Mouse (Mus musculus) heart, embryonic 13.5 days (tissue): Measurements from ENCODE around the gene Snx12. TPM values are rescaled to one million over a fixed set of nuclear protein-coding genes. Genes with fewer than 3 reads are reported as not detected.
"Not testable (repeated sequence)": the region's sequence is repeated elsewhere in the genome, so short reads cannot be mapped to it uniquely, and the experiment has no call there.

ENCODE experiments used
- ATAC-seq: fragments of 200-750 bp; cut with Nextera tagmentation; 2 replicates; pipeline ENCODE4 v1.8.0; 2017; ENCODE audit warnings: moderate TSS enrichment; ENCODE audit not compliant: insufficient number of reproducible peaks, low FRiP score, low TSS enrichment; ENCODE audit errors: extremely low read depth
- H3K27ac ChIP-seq: fragments of 300-500 bp; sonication (generic); replicated peaks from 2 replicates; pipeline ENCODE4 v1.5.1; 2015; ENCODE audit warnings: moderate library complexity, mild to moderate bottlenecking, inconsistent platforms
- H3K27me3 ChIP-seq: fragments of 300-500 bp; sonication (generic); replicated peaks from 2 replicates; pipeline ENCODE4 v1.6.1; 2015; ENCODE audit warnings: mild to moderate bottlenecking, inconsistent platforms
- H3K36me3 ChIP-seq: fragments of 300-500 bp; sonication (generic); 2 replicates; pipeline ENCODE4 v1.6.1; 2015; ENCODE audit warnings: mild to moderate bottlenecking, inconsistent platforms
- H3K4me1 ChIP-seq: fragments of 300-500 bp; sonication (generic); 2 replicates; pipeline ENCODE4 v1.6.1; 2015; ENCODE audit warnings: inconsistent platforms
- H3K4me2 ChIP-seq: fragments of 300-500 bp; sonication (generic); 2 replicates; pipeline ENCODE4 v1.6.1; 2015; ENCODE audit warnings: inconsistent platforms, mild to moderate bottlenecking, moderate library complexity
- H3K4me3 ChIP-seq: fragments of 300-500 bp; sonication (generic); 2 replicates; pipeline ENCODE4 v1.5.1; 2015; ENCODE audit warnings: moderate library complexity, mild to moderate bottlenecking, inconsistent platforms
- H3K9ac ChIP-seq: fragments of 300-500 bp; sonication (generic); 2 replicates; pipeline ENCODE4 v1.6.1; 2015; ENCODE audit warnings: inconsistent platforms, mild to moderate bottlenecking, moderate library complexity
- H3K9me3 ChIP-seq: fragments of 300-500 bp; sonication (generic); 2 replicates; pipeline ENCODE4 v1.6.1; 2016; ENCODE audit warnings: inconsistent platforms
- WGBS: fragments of 180-500 bp; shearing (Covaris S2); methylation state at CpG from one replicate; pipeline ENCODE4 v1.1.7; 2015; ENCODE audit warnings: mixed read lengths; 5-methylcytosine and 5-hydroxymethylcytosine counted together
- polyA plus RNA-seq: library from polyadenylated mRNA; unstranded; fragments of >200 nt; fragmentation: Nextera tagmentation; extraction: Ambion mirVana; gene quantifications from 2 replicates; pipeline ENCODE4 v1.2.1, GENCODE M21; 2015

Gene Snx12
- polyA plus RNA-seq, 1 experiment from 2014 or later, result 41.2 TPM

DNA sequence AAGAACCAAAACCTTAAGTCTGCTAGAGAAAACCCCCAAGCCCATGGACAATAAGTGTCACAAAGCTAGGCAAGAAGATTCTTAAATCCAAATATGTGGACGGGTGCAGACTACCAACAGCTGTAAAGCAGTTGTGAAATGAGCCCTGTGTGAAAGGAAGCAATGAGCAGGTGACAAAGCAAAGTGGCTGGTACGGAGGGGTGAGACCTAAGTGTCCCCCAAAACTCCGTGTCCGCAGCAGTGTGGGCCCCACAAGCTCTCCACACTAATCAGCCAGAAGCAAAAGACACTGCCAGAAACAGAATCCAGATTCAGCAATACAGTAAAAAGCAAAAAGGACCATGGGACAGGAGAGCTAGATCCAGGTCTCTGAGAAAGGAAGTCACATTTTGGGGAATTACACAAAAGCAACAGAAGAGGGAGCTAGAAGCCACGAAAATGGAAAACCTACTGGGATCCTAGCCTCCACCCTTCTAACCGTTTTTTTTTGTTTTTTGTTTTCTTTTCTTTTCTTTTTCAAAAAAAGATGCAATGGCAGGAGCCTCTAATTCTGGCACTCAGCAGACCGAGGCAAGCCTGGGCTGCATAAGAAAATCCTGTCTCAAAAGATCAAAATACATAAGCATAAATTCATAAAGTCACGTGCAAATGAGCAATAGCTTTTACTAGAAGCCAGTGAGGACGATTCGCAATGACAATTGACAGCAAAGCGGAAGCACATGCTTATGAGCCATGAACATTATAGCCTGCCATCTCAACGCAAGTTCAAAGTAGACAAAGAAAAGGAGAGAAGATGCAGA, 90.2 kb downstream of the Snx12 start:
- Histone ChIP-seq H3K9ac (0 out of 2 replicates have a peak overlapping the region, but pooled peaks have one; percentile 33), H3K4me3 (peak overlapping the region; percentile 29), H3K9me3 (no peaks in the 10 kb centered on the region), H3K36me3 (no peaks in the 10 kb centered on the region), H3K27me3 (no peaks in the 10 kb centered on the region), H3K27ac (no peak overlapping the region), H3K4me2 (peak overlapping the region; percentile 56), H3K4me1 (no peaks in the 10 kb centered on the region)
- WGBS, result 34% methylated on average over 12 of the region's 12 CpGs
- ATAC-seq, result no peak

DNA sequence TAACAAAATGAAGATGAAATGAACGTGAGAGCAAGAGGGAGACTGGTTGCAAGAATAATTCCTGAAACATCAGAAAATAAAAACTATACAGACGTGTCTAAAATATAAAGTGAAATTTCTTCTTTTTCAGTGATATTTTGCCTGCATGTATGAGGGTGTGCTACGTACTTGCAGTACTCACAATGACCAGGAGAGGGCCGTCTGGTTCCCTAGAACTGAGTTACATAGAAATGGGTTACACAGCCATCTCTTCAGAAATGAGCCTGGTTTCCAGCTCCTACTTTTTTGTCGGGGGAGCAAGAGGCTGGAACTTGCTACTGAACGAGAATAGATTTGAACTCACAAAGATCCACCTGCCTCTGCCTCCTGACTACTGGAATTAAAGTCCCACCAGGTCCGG, 91.4 kb downstream of the Snx12 start:
- no peak for ATAC-seq
- Histone ChIP-seq H3K9me3 (no peaks in the 10 kb centered on the region), H3K27ac (no peak overlapping the region), H3K27me3 (no peaks in the 10 kb centered on the region), H3K4me2 (no peak overlapping the region), H3K36me3 (no peaks in the 10 kb centered on the region), H3K4me1 (peaks cover 7% of the 10 kb centered on the region; the same call in 1 of the 2 replicates), H3K9ac (no peak overlapping the region), H3K4me3 (no peak overlapping the region)
- WGBS, result 22% methylated on average over 7 of the region's 7 CpGs

DNA sequence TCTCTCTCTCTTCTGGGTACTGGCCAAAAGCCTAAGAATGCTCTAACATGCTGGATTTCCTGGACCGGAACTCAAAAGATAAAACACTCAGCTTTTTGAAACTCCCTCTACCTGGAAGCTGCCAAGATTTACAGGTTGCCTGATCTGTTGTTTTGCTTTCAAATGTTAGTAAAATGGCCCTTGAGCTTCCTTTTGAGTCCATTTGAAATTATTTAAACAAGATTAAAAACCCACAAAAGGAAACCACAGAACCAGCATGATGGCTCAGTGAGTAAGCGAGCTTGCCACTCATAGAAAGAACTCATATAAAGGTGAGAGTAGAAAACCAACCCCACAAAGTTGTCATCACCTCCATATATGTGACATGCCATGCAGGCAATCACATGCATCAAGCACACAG, 93.8 kb downstream of the Snx12 start:
- Histone ChIP-seq H3K4me3 (no peak overlapping the region), H3K27ac (no peak overlapping the region), H3K9ac (no peak overlapping the region), H3K36me3 (no peaks in the 10 kb centered on the region), H3K4me1 (peaks cover 7% of the 10 kb centered on the region; the same call in 1 of the 2 replicates), H3K9me3 (no peaks in the 10 kb centered on the region), H3K27me3 (no peaks in the 10 kb centered on the region), H3K4me2 (no peak overlapping the region)
- WGBS, result 65% methylated on average over 2 of the region's 2 CpGs
- no peak for ATAC-seq

DNA sequence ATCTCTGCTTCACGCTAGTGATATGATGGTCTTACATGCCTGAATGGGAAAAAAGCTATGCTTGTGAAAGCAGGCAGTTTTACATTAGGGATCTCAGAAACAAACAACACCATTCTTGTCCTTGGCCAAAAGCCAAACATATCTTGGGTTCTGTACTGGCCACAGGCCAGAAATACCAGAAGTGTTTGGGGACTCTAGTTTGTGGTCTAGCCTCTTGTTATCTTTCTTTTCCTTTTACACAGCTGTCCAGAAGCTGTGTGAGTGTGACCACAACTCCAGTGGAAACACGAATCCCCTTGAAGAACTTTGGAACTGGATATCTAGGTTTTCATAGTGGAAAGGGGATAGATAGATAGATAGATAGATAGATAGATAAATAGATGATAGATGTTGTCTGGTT, 95.4 kb downstream of the Snx12 start:
- ATAC-seq, result no peak
- Histone ChIP-seq H3K9me3 (no peaks in the 10 kb centered on the region), H3K27ac (no peak overlapping the region; the same call in 1 of the 2 replicates), H3K4me3 (no peak overlapping the region), H3K36me3 (no peaks in the 10 kb centered on the region), H3K9ac (no peak overlapping the region), H3K4me2 (no peak overlapping the region), H3K4me1 (peaks cover 7% of the 10 kb centered on the region; the same call in 1 of the 2 replicates), H3K27me3 (no peaks in the 10 kb centered on the region)
- 39% methylated on average over 2 of the region's 2 CpGs for WGBS

DNA sequence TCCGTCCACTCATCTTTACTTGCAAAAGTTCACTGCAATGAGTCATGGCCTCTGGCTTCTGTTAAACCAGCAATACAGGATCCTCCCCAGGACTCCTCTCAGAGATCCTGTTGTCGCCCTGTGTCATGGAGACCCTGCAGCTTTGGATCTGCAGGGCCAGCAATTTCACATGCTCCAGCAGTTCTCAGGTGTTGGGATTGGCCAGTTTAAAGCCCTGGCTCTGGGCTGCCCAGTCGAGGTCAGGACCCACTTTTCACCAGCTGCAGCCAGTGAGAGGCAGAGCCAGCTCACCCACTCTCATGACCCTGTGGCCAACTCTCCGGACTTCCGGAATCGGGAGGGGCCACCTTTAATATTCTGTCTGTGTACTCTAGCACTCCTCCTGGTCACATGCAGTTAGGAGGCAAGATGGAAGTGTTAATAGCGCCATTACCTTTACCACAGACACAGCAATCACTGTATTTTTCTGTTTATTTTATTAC, 95.8 kb downstream of the Snx12 start:
- Histone ChIP-seq H3K4me1 (peaks cover 7% of the 10 kb centered on the region; the same call in 1 of the 2 replicates), H3K4me3 (no peak overlapping the region), H3K27me3 (no peaks in the 10 kb centered on the region), H3K9ac (no peak overlapping the region), H3K36me3 (no peaks in the 10 kb centered on the region), H3K9me3 (no peaks in the 10 kb centered on the region), H3K4me2 (no peak overlapping the region), H3K27ac (peak overlapping the region; percentile 66)
- ATAC-seq, result no peak
- WGBS, result 50% methylated on average over 7 of the region's 7 CpGs

DNA sequence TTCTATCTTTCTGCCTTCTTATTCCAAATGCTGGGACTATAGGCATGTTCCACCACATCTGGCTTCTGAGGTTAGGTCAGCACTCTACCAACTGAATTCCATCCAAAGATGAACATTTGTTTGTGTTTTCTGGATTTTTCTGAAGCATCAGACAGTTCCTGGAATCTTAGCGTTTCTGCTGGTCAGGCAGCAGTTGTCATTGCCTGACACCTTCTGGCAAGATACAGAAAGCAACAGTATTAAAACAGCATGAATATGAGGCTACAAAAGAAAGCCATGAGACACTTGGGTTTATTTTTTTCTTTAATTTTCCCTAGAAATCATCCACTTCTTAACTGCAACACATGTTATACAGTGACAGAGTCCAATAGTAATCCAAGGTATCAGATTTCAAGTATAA, 101.8 kb downstream of the Snx12 start:
- Histone ChIP-seq H3K9me3 (no peaks in the 10 kb centered on the region), H3K27ac (no peak overlapping the region), H3K27me3 (no peaks in the 10 kb centered on the region), H3K36me3 (no peaks in the 10 kb centered on the region), H3K9ac (no peak overlapping the region), H3K4me3 (no peak overlapping the region), H3K4me1 (no peaks in the 10 kb centered on the region), H3K4me2 (no peak overlapping the region)
- 52% methylated on average over 1 of the region's 1 CpGs for WGBS
- no peak for ATAC-seq

DNA sequence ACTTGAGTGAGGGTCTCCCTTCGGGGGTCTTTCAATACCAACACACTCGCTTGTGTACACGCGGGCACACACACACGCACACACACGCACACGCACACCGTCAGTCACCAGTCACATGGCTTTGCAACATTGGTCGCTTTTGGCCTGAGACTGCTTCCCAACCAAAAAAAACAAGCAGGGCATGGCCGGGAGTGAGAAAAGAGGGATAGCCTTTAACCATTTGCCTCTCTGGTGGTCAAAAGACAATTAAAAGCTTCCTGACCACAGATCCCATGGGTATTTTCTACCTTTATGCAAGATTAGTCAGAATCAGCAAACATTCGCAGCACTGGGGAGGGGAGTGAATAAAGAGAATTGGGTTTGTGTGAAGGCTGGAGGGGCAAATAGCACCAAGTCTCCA, 136.4 kb downstream of the Snx12 start, which contains the start of gene Slc7a3:
Gene Slc7a3, minus strand, starts transcription at position 101 of the 400 bp plus-strand sequence.
- Histone ChIP-seq H3K27me3 (peaks cover 31% of the 10 kb centered on the region), H3K4me2 (peak within 1 kb of the TSS; percentile 74), H3K9me3 (no peaks in the 10 kb centered on the region), H3K4me3 (peak within 1 kb of the TSS; percentile 48), H3K36me3 (no peaks in the 10 kb centered on the region), H3K9ac (peak within 1 kb of the TSS; percentile 37), H3K27ac (no peak within 1 kb of the TSS), H3K4me1 (no peaks in the 10 kb centered on the region)
- 34% methylated on average over 11 of the region's 11 CpGs for WGBS
- no peak for ATAC-seq

DNA sequence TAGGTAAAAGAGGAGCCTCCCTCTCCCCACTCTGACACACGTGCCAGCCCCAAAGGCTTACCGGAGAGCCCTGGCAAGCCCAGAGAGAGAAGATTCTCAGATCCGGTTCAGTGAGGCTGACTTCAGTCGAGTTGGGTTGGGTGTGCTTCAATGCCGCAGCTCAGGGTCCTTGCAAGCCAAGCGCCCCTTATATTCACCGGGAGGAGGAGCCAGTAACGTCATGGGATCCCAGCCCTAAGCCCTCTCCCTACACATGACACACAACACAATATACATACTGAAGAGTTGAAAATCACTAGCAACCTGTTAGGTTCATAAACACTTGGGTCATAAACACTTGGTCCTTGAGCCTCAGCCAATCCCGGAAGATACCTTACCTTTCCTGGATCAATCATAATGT, 137.2 kb downstream of the Snx12 start:
- H3K4me3 ChIP-seq, result peak overlapping the region; percentile 48
- H3K4me1 ChIP-seq, H3K36me3 ChIP-seq, H3K9me3 ChIP-seq, H3K27ac ChIP-seq, ATAC-seq: not testable (repeated sequence)
- peaks cover 31% of the 10 kb centered on the region for H3K27me3 ChIP-seq
- H3K9ac ChIP-seq, result peak overlapping the region; percentile 37; the same call in 1 of the 2 replicates
- WGBS, result 16% methylated on average over 9 of the region's 9 CpGs
- H3K4me2 ChIP-seq, result peak overlapping the region; percentile 74

DNA sequence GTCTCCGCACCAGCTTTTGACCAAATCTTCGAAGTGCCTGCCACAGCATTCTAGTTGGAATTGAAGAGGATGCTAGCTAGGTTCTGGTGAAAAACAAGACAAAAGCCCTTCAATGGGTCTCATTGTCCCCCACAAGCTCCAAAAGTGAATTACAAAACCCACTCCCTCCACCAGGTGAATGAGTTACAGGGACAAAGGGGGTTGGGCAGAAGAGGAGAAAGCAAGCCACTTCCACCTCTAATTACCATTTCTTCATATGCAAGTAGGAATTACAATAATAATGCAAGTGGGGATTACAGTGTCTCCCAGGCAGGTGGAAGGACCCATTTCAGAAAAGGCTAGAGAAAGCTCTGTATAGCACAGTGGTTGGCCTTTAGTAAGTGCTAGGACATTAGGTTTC, 138.2 kb downstream of the Snx12 start:
- no peak overlapping the region for H3K9ac ChIP-seq
- H3K9me3 ChIP-seq, result no peaks in the 10 kb centered on the region
- no peaks in the 10 kb centered on the region for H3K4me1 ChIP-seq
- peak overlapping the region; percentile 74 for H3K4me2 ChIP-seq
- no peak overlapping the region for H3K4me3 ChIP-seq
- H3K27me3 ChIP-seq, result peaks cover 31% of the 10 kb centered on the region
- no peak for ATAC-seq
- no peak overlapping the region for H3K27ac ChIP-seq
- H3K36me3 ChIP-seq, result no peaks in the 10 kb centered on the region
- 57% methylated on average over 2 of the region's 2 CpGs for WGBS

DNA sequence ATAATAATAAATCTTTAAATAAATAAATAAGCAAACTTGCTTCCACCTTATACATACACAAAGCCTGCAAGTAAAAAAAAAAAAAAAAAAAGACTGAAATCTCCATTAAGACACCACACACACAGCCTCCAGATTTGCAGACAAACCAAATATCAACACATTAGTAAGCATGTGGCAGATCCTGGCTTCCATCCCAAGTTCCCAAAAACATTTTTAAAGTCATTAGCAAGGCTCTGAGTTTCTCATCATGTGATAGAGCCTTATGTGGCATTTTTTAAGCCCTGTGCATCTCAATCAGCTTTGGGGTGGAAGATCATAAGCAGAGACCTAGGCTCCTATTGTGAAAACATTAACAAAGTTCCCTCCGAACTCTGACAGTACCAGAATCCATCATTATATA, 157.1 kb downstream of the Snx12 start:
- Histone ChIP-seq H3K27ac (no peak overlapping the region), H3K9ac (no peak overlapping the region), H3K9me3 (no peaks in the 10 kb centered on the region), H3K4me2 (no peak overlapping the region), H3K27me3 (no peaks in the 10 kb centered on the region), H3K36me3 (no peaks in the 10 kb centered on the region), H3K4me1 (no peaks in the 10 kb centered on the region), H3K4me3 (no peak overlapping the region)
- no peak for ATAC-seq
- 59% methylated on average over 1 of the region's 1 CpGs for WGBS

DNA sequence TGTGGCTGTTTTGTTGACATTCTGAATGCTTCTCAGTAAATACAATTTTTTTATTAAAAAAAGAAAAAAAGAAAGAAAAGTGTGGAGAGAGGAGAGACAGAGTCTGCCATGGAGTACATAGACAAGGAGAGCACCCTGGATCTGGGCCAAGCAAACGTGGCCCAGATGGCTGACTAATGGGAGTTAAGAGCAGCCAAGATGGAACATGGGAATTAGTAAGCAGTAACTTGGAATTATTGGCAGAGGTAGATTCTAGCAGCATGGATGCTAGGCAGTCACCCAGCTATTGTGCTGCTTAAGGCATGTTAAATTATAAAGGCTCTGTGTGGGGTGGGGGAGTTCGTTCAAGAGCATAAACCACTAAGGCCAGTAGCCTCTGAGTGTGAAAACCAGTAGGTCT, 158.9 kb downstream of the Snx12 start:
- Histone ChIP-seq H3K27ac (no peak overlapping the region), H3K4me3 (no peak overlapping the region), H3K9me3 (no peaks in the 10 kb centered on the region), H3K4me1 (no peaks in the 10 kb centered on the region), H3K4me2 (no peak overlapping the region), H3K36me3 (no peaks in the 10 kb centered on the region), H3K27me3 (no peaks in the 10 kb centered on the region), H3K9ac (no peak overlapping the region)
- ATAC-seq, result no peak
- WGBS, result 63% methylated on average over 2 of the region's 2 CpGs

DNA sequence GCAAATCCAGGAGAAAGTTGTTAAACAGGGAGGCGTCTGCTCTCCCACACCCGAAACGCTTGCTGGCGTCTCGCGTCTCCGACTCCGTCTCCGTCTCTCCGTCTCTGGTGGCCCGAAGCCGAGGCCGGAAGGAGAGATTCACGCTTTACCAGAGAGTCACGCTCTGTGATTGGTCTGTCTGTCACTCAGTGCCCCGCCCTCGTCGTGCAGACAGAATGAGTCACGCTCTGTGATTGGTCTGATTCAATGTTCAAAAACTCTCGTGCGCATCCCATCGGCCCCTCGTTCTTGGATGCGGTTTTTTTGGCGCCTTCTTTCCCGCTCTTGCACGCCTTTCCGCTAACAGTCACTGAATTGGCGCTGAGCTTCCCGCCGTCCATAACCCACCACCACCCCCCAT, 162.8 kb downstream of the Snx12 start, which contains the start of gene Tex11:
Gene Tex11, minus strand, starts transcription at position 127 of the 400 bp plus-strand sequence.
- Histone ChIP-seq H3K9ac (no peak within 1 kb of the TSS), H3K4me3 (no peak within 1 kb of the TSS), H3K27ac (no peak within 1 kb of the TSS), H3K36me3 (no peaks in the 10 kb centered on the region), H3K9me3 (no peaks in the 10 kb centered on the region), H3K4me2 (no peak within 1 kb of the TSS), H3K4me1 (no peaks in the 10 kb centered on the region), H3K27me3 (no peaks in the 10 kb centered on the region)
- ATAC-seq, result no peak
- 77% methylated on average over 31 of the region's 31 CpGs for WGBS
